Mouse (Mus musculus) brain, embryonic 18.5 days (tissue): ENCODE measurements around the gene E2f4.

Experiments
- DNase-seq: peaks from one replicate; pipeline ENCODE4 v3.0.0-alpha.2; 2012; ENCODE audit warnings: low read depth, low spot score

The E2f4 gene

DNA sequence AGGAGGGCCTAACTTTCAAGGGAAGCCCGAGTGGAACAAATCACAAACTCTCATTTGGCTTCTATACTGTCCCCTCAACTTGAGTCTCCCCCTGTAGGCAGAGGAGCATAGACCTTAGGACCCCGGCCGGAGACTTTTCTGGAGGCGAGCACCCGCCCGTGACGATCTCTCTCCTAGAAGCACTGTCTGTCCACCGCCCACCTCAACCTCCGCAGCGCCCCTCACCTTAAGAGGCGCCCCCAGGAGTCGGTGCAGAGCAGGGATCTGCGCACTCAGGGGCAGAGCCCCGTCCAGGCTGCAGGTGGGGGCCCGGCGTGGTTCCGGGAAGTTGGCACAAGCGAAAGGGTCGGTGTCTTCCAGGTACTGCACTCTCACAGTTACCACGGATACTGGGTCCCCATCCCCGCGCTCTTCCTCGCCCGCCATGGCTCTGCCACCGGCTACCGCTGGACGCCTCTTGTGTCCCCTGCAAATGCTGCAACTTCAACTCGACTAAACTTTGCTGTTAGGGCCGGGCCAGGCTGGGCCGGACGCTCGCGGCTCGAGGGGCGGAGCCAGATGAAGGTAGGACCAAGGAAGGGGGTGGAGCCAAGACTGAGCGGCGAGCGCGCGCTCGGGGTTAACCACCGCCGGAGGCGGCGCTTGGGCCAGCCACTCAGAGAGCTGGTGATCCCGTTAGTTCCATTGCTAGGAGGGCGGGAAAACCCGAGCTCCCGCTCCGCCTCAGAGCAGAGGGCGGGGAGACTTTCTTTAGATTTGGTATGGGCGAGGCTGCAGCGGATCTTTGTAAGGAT lies 50.2 kb downstream of the E2f4 start, which contains the start of gene Fhod1:
Gene Fhod1 (minus strand): TSS at position 526 of the 794 bp plus-strand sequence.
- DNase-seq: peak; percentile 79

DNA sequence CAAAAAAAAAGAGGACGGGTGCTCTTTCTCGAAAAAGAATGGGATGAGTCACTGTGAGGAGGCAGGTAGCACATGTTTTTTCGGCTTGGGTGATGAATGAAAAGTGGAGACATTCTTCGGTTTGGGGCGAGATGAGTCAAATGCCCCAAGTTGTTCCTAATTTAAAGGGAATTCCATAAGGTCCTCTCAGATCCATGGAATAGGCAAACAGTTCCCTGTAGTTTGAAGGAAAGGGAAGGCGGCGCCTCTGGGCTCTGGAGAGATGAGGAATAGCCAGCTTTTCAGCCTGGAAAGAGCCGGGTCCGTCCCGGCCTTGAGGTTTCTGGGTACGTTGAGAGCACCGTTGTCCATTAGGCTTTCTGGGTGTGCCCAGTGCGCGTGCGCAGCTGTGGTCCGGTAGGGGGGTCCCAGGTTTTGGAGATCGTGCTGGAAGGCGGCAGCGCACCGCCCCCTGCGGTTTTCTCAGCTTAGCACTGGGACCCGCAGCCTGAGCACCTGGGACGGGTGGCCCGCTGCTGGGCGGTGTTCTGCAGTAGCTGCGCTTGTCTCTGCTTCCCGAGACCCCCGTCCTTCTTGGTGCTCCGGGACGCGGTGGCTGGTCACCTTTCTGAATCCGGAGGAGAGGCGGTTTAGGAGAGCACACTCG lies 51.1 kb downstream of the E2f4 start, which contains the start of gene Slc9a5:
Gene Slc9a5 (plus strand): TSS at position 394 of the 646 bp plus-strand sequence.
- no peak for DNase-seq

DNA sequence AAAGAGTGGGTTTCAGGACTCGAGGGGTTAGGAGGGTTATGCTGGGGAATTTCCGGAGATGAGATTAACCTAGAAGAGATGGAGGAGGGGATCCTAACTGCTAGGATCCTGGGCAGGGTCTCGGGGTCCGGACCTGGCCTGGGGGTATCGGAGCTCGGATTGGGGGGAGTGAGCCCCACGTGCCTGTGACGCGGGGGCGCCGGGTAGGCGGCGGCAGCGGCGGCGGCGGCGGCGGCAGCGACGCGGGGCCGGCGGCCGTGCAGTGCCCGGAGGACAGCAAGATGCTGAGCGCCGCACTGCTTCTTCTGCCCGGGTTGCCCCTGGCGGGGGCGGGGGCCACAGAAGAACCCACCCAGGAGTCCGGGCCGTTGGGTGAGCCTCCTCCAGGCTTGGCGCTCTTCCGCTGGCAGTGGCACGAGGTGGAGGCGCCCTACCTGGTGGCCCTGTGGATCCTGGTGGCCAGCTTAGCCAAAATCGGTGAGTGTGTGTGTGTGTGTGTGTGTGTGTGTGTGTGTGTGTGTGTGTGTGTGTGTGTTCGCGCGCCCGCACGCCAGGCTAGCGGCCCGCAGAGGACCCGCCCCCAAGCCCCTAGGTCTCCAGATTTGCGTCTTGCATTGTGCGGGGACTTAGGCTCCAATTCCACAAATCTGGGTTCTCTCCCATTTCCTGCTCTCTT lies 51.8 kb downstream of the E2f4 start:
- no peak for DNase-seq

DNA sequence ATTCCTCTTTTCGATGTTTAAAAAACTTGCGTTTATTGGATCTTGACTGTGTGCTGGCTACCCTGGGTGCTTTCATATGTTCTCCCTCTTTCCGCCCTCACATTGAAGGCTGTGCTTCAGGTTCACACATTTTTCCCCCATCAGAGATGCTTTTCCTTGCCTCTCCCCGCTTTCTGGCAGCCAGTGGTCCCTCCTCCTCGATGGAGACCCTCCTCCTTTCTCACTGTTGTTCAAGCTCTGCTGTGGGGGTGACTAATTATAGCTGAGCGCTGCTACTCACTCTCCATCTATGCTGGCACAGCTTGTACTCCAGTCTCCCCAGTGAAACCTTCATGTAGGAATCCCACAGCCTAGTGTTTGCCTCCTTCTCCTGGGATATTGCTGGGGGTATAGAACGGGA lies 52.7 kb downstream of the E2f4 start:
- no peak for DNase-seq

GRCm38 (mm10) chr8:105353583-105354135 lies 56.2 kb downstream of the E2f4 start:
- no peak for DNase-seq

DNA sequence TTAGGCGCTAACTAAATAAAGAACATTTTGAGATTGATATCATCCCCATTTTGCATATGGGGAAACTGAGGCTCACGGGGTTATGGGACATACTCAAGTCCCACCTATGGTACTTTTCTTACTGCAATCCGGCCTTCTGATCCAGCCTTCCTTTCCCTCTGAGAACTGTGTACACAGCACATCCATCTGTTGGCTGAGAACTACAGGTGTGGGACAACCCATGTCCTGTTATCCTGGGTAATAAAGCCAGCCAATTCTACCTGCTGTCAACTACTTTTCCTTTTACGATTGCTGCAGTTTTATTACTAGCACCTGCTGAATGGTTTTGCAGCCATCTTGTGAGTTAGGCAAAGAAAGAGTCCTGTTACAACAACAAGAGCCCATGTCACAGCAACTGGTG lies 57.1 kb downstream of the E2f4 start:
- no peak for DNase-seq
